Mouse (Mus musculus) kidney, adult 8-10 months (tissue): ENCODE results near the gene Klf15.

Experiments
- DNase-seq, 2 experiments: peaks; one replicate each; pipeline ENCODE4 v3.0.0; 2022

Gene Klf15

GRCm38 (mm10) chr6:90465028-90465640 lies 2.8 kb downstream of the Klf15 start:
- no peak for DNase-seq

- no peak for DNase-seq
Measured at GRCm38 (mm10) chr6:90466079-90466478, 3.7 kb downstream of the Klf15 start.

GRCm38 (mm10) chr6:90466847-90467410 lies 4.6 kb downstream of the Klf15 start:
- DNase-seq = peak; percentile 66 to 76

GRCm38 (mm10) chr6:90468216-90468615 lies 5.8 kb downstream of the Klf15 start:
- DNase-seq = no peak

GRCm38 (mm10) chr6:90469041-90469440 lies 6.7 kb downstream of the Klf15 start:
- no peak for DNase-seq

- no peak for DNase-seq
Measured at GRCm38 (mm10) chr6:90470255-90470654, 7.9 kb downstream of the Klf15 start.

GRCm38 (mm10) chr6:90470947-90471541 lies 8.7 kb downstream of the Klf15 start:
- no peak for DNase-seq

- DNase-seq = no peak
Measured at GRCm38 (mm10) chr6:90472079-90472478, 9.7 kb downstream of the Klf15 start.

- DNase-seq = no peak
Measured at GRCm38 (mm10) chr6:90472697-90473096, 10.3 kb downstream of the Klf15 start.

GRCm38 (mm10) chr6:90473630-90474360 lies 11.4 kb downstream of the Klf15 start:
- DNase-seq = no peak

GRCm38 (mm10) chr6:90474361-90474750 lies 12.0 kb downstream of the Klf15 start:
- DNase-seq = no peak

GRCm38 (mm10) chr6:90475176-90475853 lies 12.9 kb downstream of the Klf15 start:
- DNase-seq = no peak

GRCm38 (mm10) chr6:90475854-90476212 lies 13.5 kb downstream of the Klf15 start:
- DNase-seq = peak; percentile 58 to 74

- peak; percentile 85 to 86 for DNase-seq
Measured at GRCm38 (mm10) chr6:90476941-90477518, 14.7 kb downstream of the Klf15 start.

- no peak for DNase-seq
Measured at GRCm38 (mm10) chr6:90484249-90484648, 21.9 kb downstream of the Klf15 start.

GRCm38 (mm10) chr6:90484876-90485275 lies 22.5 kb downstream of the Klf15 start:
- DNase-seq = no peak

- no peak for DNase-seq
Measured at GRCm38 (mm10) chr6:90486176-90486921, 24.0 kb downstream of the Klf15 start, which contains the start of gene Aldh1l1. TSS of gene Aldh1l1 (plus strand) at chr6:90486427.

- DNase-seq = no peak
Measured at GRCm38 (mm10) chr6:90487531-90487930, 25.2 kb downstream of the Klf15 start.

GRCm38 (mm10) chr6:90489532-90489931 lies 27.2 kb downstream of the Klf15 start:
- DNase-seq = no peak

GRCm38 (mm10) chr6:90490976-90491375 lies 28.6 kb downstream of the Klf15 start:
- no peak for DNase-seq

GRCm38 (mm10) chr6:90491956-90492744 lies 29.8 kb downstream of the Klf15 start:
- peak; percentile 91 to 93 for DNase-seq
